Mouse (Mus musculus): Measurements from ENCODE around the gene Mtmr3. TPM values are rescaled to one million over a fixed set of nuclear protein-coding genes. Genes with fewer than 3 reads are reported as not detected.
"Not testable (repeated sequence)": the region's sequence is repeated elsewhere in the genome, so short reads cannot be mapped to it uniquely, and the experiment has no call there.

Mtmr3 gene
- polyA plus RNA-seq, 1 experiment from 2014 or later = 31.3 TPM

GRCm38 (mm10) chr11:4577079-4577478, 17.6 kb downstream of the Mtmr3 start:
- no peaks in the 10 kb centered on the region for H3K36me3 ChIP-seq (ENCODE audit: inconsistent target)
- H3K27ac ChIP-seq = no peak overlapping the region
- H3K4me3 ChIP-seq (ENCODE audit: inconsistent target) = no peak overlapping the region
- peaks cover 93% of the 10 kb centered on the region for H3K79me2 ChIP-seq (ENCODE audit: inconsistent target)
- WGBS (ENCODE audit: missing documents) = 83% methylated on average over 2 of the region's 2 CpGs

- peaks cover 93% of the 10 kb centered on the region for H3K79me2 ChIP-seq (ENCODE audit: inconsistent target)
- H3K27ac ChIP-seq; H3K36me3 ChIP-seq (ENCODE audit: inconsistent target); H3K4me3 ChIP-seq (ENCODE audit: inconsistent target): not testable (repeated sequence)
- WGBS (ENCODE audit: missing documents) = 96% methylated on average over 2 of the region's 2 CpGs
Observed at GRCm38 (mm10) chr11:4576090-4576732, 18.5 kb downstream of the Mtmr3 start.

GRCm38 (mm10) chr11:4571491-4571901, 23.2 kb downstream of the Mtmr3 start:
- WGBS (ENCODE audit: missing documents) = 86% methylated on average over 4 of the region's 4 CpGs
- Histone ChIP-seq H3K79me2 (ENCODE audit: inconsistent target) (peaks cover 93% of the 10 kb centered on the region), H3K36me3 (ENCODE audit: inconsistent target) (no peaks in the 10 kb centered on the region), H3K27ac (no peak overlapping the region), H3K4me3 (ENCODE audit: inconsistent target) (no peak overlapping the region)

GRCm38 (mm10) chr11:4566333-4566732, 28.3 kb downstream of the Mtmr3 start:
- H3K27ac ChIP-seq = no peak overlapping the region
- H3K36me3 ChIP-seq (ENCODE audit: inconsistent target) = no peaks in the 10 kb centered on the region

GRCm38 (mm10) chr11:4565545-4565944, 29.1 kb downstream of the Mtmr3 start:
- Histone ChIP-seq H3K36me3 (ENCODE audit: inconsistent target) (no peaks in the 10 kb centered on the region), H3K79me2 (ENCODE audit: inconsistent target) (peaks cover 100% of the 10 kb centered on the region), H3K4me3 (ENCODE audit: inconsistent target) (no peak overlapping the region), H3K27ac (no peak overlapping the region)
- WGBS (ENCODE audit: missing documents) = 89% methylated on average over 2 of the region's 2 CpGs

More at GRCm38 (mm10) chr11:4566333-4566732, 28.3 kb downstream of the Mtmr3 start:
- Histone ChIP-seq H3K79me2 (ENCODE audit: inconsistent target) (peaks cover 100% of the 10 kb centered on the region), H3K4me3 (ENCODE audit: inconsistent target) (no peak overlapping the region)
- 94% methylated on average over 4 of the region's 6 CpGs for WGBS (ENCODE audit: missing documents)

- Histone ChIP-seq H3K27ac (no peak overlapping the region), H3K79me2 (ENCODE audit: inconsistent target) (peaks cover 100% of the 10 kb centered on the region), H3K4me3 (ENCODE audit: inconsistent target) (no peak overlapping the region), H3K36me3 (ENCODE audit: inconsistent target) (no peaks in the 10 kb centered on the region)
- 83% methylated on average over 2 of the region's 2 CpGs for WGBS (ENCODE audit: missing documents)
Observed at GRCm38 (mm10) chr11:4553274-4554063, 41.2 kb downstream of the Mtmr3 start.

- no peaks in the 10 kb centered on the region for H3K36me3 ChIP-seq (ENCODE audit: inconsistent target)
- H3K79me2 ChIP-seq (ENCODE audit: inconsistent target) = peaks cover 97% of the 10 kb centered on the region
- H3K4me3 ChIP-seq (ENCODE audit: inconsistent target) = no peak overlapping the region
- WGBS (ENCODE audit: missing documents) = 100% methylated on average over 4 of the region's 4 CpGs
- H3K27ac ChIP-seq = no peak overlapping the region
Observed at GRCm38 (mm10) chr11:4547569-4547968, 47.1 kb downstream of the Mtmr3 start.

- H3K36me3 ChIP-seq (ENCODE audit: inconsistent target) = no peaks in the 10 kb centered on the region
- WGBS (ENCODE audit: missing documents) = 100% methylated on average over 3 of the region's 3 CpGs
- H3K4me3 ChIP-seq (ENCODE audit: inconsistent target) = no peak overlapping the region
- H3K27ac ChIP-seq = no peak overlapping the region
- H3K79me2 ChIP-seq (ENCODE audit: inconsistent target) = peaks cover 97% of the 10 kb centered on the region
Observed at GRCm38 (mm10) chr11:4545976-4546375, 48.7 kb downstream of the Mtmr3 start.

GRCm38 (mm10) chr11:4545401-4545800, 49.3 kb downstream of the Mtmr3 start:
- Histone ChIP-seq H3K79me2 (ENCODE audit: inconsistent target) (peaks cover 97% of the 10 kb centered on the region), H3K4me3 (ENCODE audit: inconsistent target) (no peak overlapping the region), H3K27ac (no peak overlapping the region), H3K36me3 (ENCODE audit: inconsistent target) (no peaks in the 10 kb centered on the region)
- 75% methylated on average over 2 of the region's 4 CpGs for WGBS (ENCODE audit: missing documents)

- H3K27ac ChIP-seq; H3K36me3 ChIP-seq (ENCODE audit: inconsistent target); H3K4me3 ChIP-seq (ENCODE audit: inconsistent target): not testable (repeated sequence)
- no CpG with 5 or more reads among the region's 1 CpGs for WGBS (ENCODE audit: missing documents)
- peaks cover 97% of the 10 kb centered on the region for H3K79me2 ChIP-seq (ENCODE audit: inconsistent target)
Observed at GRCm38 (mm10) chr11:4544627-4544921, 50.1 kb downstream of the Mtmr3 start.

GRCm38 (mm10) chr11:4543746-4544626, 50.7 kb downstream of the Mtmr3 start:
- no peaks in the 10 kb centered on the region for H3K36me3 ChIP-seq (ENCODE audit: inconsistent target)
- H3K4me3 ChIP-seq (ENCODE audit: inconsistent target) = no peak overlapping the region
- peak overlapping the region; percentile 33 for H3K27ac ChIP-seq
- WGBS (ENCODE audit: missing documents) = 39% methylated on average over 7 of the region's 7 CpGs
- peaks cover 97% of the 10 kb centered on the region for H3K79me2 ChIP-seq (ENCODE audit: inconsistent target)

GRCm38 (mm10) chr11:4543040-4543551, 51.6 kb downstream of the Mtmr3 start:
- Histone ChIP-seq H3K36me3 (ENCODE audit: inconsistent target) (no peaks in the 10 kb centered on the region), H3K27ac (peak overlapping the region; percentile 33; the same call in 1 of the 2 replicates), H3K79me2 (ENCODE audit: inconsistent target) (peaks cover 97% of the 10 kb centered on the region), H3K4me3 (ENCODE audit: inconsistent target) (no peak overlapping the region)
- WGBS (ENCODE audit: missing documents) = 94% methylated on average over 2 of the region's 2 CpGs

- WGBS (ENCODE audit: missing documents) = 0% methylated on average over 1 of the region's 1 CpGs
- no peak overlapping the region for H3K4me3 ChIP-seq (ENCODE audit: inconsistent target)
- H3K79me2 ChIP-seq (ENCODE audit: inconsistent target) = peaks cover 97% of the 10 kb centered on the region
- H3K36me3 ChIP-seq (ENCODE audit: inconsistent target) = no peaks in the 10 kb centered on the region
- H3K27ac ChIP-seq = peak overlapping the region; percentile 83
Observed at GRCm38 (mm10) chr11:4536645-4537044, 58.0 kb downstream of the Mtmr3 start.

GRCm38 (mm10) chr11:4527132-4527531, 67.5 kb downstream of the Mtmr3 start:
- Histone ChIP-seq H3K36me3 (ENCODE audit: inconsistent target) (peaks cover 23% of the 10 kb centered on the region), H3K27ac (no peak overlapping the region)

More at GRCm38 (mm10) chr11:4527132-4527531, 67.5 kb downstream of the Mtmr3 start:
- H3K79me2 ChIP-seq (ENCODE audit: inconsistent target) = peaks cover 76% of the 10 kb centered on the region
- no peak overlapping the region for H3K4me3 ChIP-seq (ENCODE audit: inconsistent target)
- WGBS (ENCODE audit: missing documents) = 33% methylated on average over 3 of the region's 3 CpGs

All from macrophage (primary cell).